Mouse (Mus musculus) midbrain, embryonic 11.5 days (tissue): ENCODE data around the gene Prkag3. TPM values are rescaled to one million over a fixed set of nuclear protein-coding genes. Genes with fewer than 3 reads are reported as not detected.

Experiments used
- ATAC-seq: fragments of 200-750 bp; cut with Nextera tagmentation; 2 replicates; pipeline ENCODE4 v1.8.0; 2017; ENCODE audit warnings: moderate TSS enrichment, moderate library complexity; ENCODE audit not compliant: low FRiP score
- DNase-seq: peaks from one replicate; pipeline ENCODE4 v3.0.0; 2015; ENCODE audit warnings: low spot score; ENCODE audit errors: missing footprints
- H3K27ac ChIP-seq: fragments of 300-500 bp; sonication (generic); 2 replicates; pipeline ENCODE4 v1.5.1; 2014; ENCODE audit warnings: low read depth, low read length
- H3K27me3 ChIP-seq: fragments of 300-500 bp; sonication (generic); 2 replicates; pipeline ENCODE4 v1.6.1; 2014; ENCODE audit warnings: mild to moderate bottlenecking, low read length, moderate library complexity, mixed read lengths; ENCODE audit not compliant: control insufficient read depth, insufficient read depth
- H3K36me3 ChIP-seq: fragments of 300-500 bp; sonication (generic); 2 replicates; pipeline ENCODE4 v1.6.1; 2014; ENCODE audit warnings: mild to moderate bottlenecking, low read length, moderate library complexity, mixed read lengths; ENCODE audit not compliant: control insufficient read depth, insufficient read depth
- H3K4me1 ChIP-seq: fragments of 300-500 bp; sonication (generic); 2 replicates; pipeline ENCODE4 v1.6.1; 2014; ENCODE audit warnings: low read length; ENCODE audit not compliant: control insufficient read depth, insufficient read depth
- H3K4me2 ChIP-seq: fragments of 300-500 bp; sonication (generic); 2 replicates; pipeline ENCODE4 v1.6.1; 2014; ENCODE audit warnings: mild to moderate bottlenecking, moderate library complexity
- H3K4me3 ChIP-seq: fragments of 300-500 bp; sonication (generic); 2 replicates; pipeline ENCODE4 v1.5.1; 2014; ENCODE audit warnings: low read depth, low read length
- H3K9ac ChIP-seq: fragments of 300-500 bp; sonication (generic); 2 replicates; pipeline ENCODE4 v1.6.1; 2014; ENCODE audit warnings: low read length
- H3K9me3 ChIP-seq: fragments of 300-500 bp; sonication (generic); 2 replicates; pipeline ENCODE4 v1.6.1; 2016; ENCODE audit warnings: low read length; ENCODE audit not compliant: control insufficient read depth
- WGBS: fragments of 180-500 bp; shearing (Covaris S2); extraction: QIAGEN DNeasy Blood & Tissue Kit; methylation state at CpG from one replicate; pipeline ENCODE4 v1.1.7; 2014; 5-methylcytosine and 5-hydroxymethylcytosine counted together
- polyA plus RNA-seq: library from polyadenylated mRNA; unstranded; fragments of >200 nt; fragmentation: Nextera tagmentation; extraction: Ambion mirVana; gene quantifications from 2 replicates; pipeline ENCODE4 v1.2.1, GENCODE M21; 2014

Gene Prkag3
- polyA plus RNA-seq, 1 experiment from 2014 or later: not detected

- Histone ChIP-seq H3K9me3 (no peaks in the 10 kb centered on the region), H3K4me2 (peak within 1 kb of the TSS; percentile 74), H3K4me3 (peak within 1 kb of the TSS; percentile 47), H3K4me1 (peaks cover 22% of the 10 kb centered on the region), H3K27ac (no peak within 1 kb of the TSS), H3K36me3 (no peaks in the 10 kb centered on the region), H3K9ac (peak within 1 kb of the TSS; percentile 44; the same call in 1 of the 2 replicates), H3K27me3 (peaks cover 78% of the 10 kb centered on the region)
- no peak for DNase-seq
- WGBS: 0% methylated on average over 4 of the region's 8 CpGs
- ATAC-seq: no peak
Measured at GRCm38 (mm10) chr1:74771845-74771930, 22.7 kb upstream of the Prkag3 start, which contains the start of gene Wnt6. Wnt6 (plus strand) TSS chr1:74771892.

- no peak for DNase-seq
- WGBS: 1% methylated on average over 14 of the region's 26 CpGs
- no peak overlapping the region for H3K9ac ChIP-seq
Measured at GRCm38 (mm10) chr1:74771467-74771844, 22.4 kb upstream of the Prkag3 start.

GRCm38 (mm10) chr1:74770727-74771466 is 21.9 kb upstream of the Prkag3 start:
- no peaks in the 10 kb centered on the region for H3K36me3 ChIP-seq
- no peaks in the 10 kb centered on the region for H3K9me3 ChIP-seq
- ATAC-seq (no peak), DNase-seq (peak; percentile 95)
- no peak overlapping the region for H3K9ac ChIP-seq
- under 1% methylated on average over 35 of the region's 35 CpGs for WGBS
- H3K27ac ChIP-seq: no peak overlapping the region
- H3K27me3 ChIP-seq: peaks cover 75% of the 10 kb centered on the region
- H3K4me1 ChIP-seq: peaks cover 22% of the 10 kb centered on the region
- H3K4me3 ChIP-seq: peak overlapping the region; percentile 47
- H3K4me2 ChIP-seq: peak overlapping the region; percentile 74

More at GRCm38 (mm10) chr1:74771467-74771844, 22.4 kb upstream of the Prkag3 start:
- ATAC-seq: no peak
- H3K4me3 ChIP-seq: peak overlapping the region; percentile 47
- no peak overlapping the region for H3K27ac ChIP-seq
- no peaks in the 10 kb centered on the region for H3K9me3 ChIP-seq
- no peaks in the 10 kb centered on the region for H3K36me3 ChIP-seq
- H3K27me3 ChIP-seq: peaks cover 76% of the 10 kb centered on the region
- peak overlapping the region; percentile 74 for H3K4me2 ChIP-seq
- peaks cover 22% of the 10 kb centered on the region for H3K4me1 ChIP-seq

- DNase-seq: peak; percentile 93
- no peak overlapping the region for H3K4me2 ChIP-seq
- no peak for ATAC-seq
- no peaks in the 10 kb centered on the region for H3K36me3 ChIP-seq
- 5% methylated on average over 6 of the region's 6 CpGs for WGBS
- H3K27ac ChIP-seq: no peak overlapping the region
- H3K4me3 ChIP-seq: no peak overlapping the region
- H3K4me1 ChIP-seq: no peaks in the 10 kb centered on the region
- H3K9me3 ChIP-seq: no peaks in the 10 kb centered on the region
- H3K27me3 ChIP-seq: peaks cover 6% of the 10 kb centered on the region
- H3K9ac ChIP-seq: no peak overlapping the region
Measured at GRCm38 (mm10) chr1:74763081-74763480, 14.1 kb upstream of the Prkag3 start.

- H3K4me1 ChIP-seq: no peaks in the 10 kb centered on the region
- H3K4me3 ChIP-seq: no peak overlapping the region
- H3K27ac ChIP-seq: no peak overlapping the region
- ATAC-seq: 0 out of 2 replicates have a peak, but pooled peaks have one; percentile 19
- no peak overlapping the region for H3K9ac ChIP-seq
- no peaks in the 10 kb centered on the region for H3K9me3 ChIP-seq
- no peak overlapping the region for H3K4me2 ChIP-seq
- H3K36me3 ChIP-seq: no peaks in the 10 kb centered on the region
- no peaks in the 10 kb centered on the region; the same call in 1 of the 2 replicates for H3K27me3 ChIP-seq
- WGBS: 29% methylated on average over 4 of the region's 4 CpGs
- peak; percentile 86 for DNase-seq
Measured at GRCm38 (mm10) chr1:74759773-74760172, 10.8 kb upstream of the Prkag3 start.

GRCm38 (mm10) chr1:74754175-74754785 is 5.3 kb upstream of the Prkag3 start:
- no peaks in the 10 kb centered on the region for H3K36me3 ChIP-seq
- no peak overlapping the region for H3K27ac ChIP-seq
- H3K4me1 ChIP-seq: no peaks in the 10 kb centered on the region
- DNase-seq (no peak), ATAC-seq (no peak)
- no peak overlapping the region for H3K9ac ChIP-seq
- H3K9me3 ChIP-seq: no peaks in the 10 kb centered on the region
- H3K4me3 ChIP-seq: no peak overlapping the region
- H3K4me2 ChIP-seq: no peak overlapping the region
- WGBS: 68% methylated on average over 5 of the region's 5 CpGs
- H3K27me3 ChIP-seq: no peaks in the 10 kb centered on the region

- no peak for ATAC-seq
- WGBS: 90% methylated on average over 8 of the region's 8 CpGs
- no peak overlapping the region for H3K4me2 ChIP-seq
- no peaks in the 10 kb centered on the region for H3K27me3 ChIP-seq
- no peak overlapping the region for H3K27ac ChIP-seq
- H3K9me3 ChIP-seq: no peaks in the 10 kb centered on the region
- H3K4me1 ChIP-seq: no peaks in the 10 kb centered on the region
- no peak overlapping the region for H3K4me3 ChIP-seq
- H3K36me3 ChIP-seq: no peaks in the 10 kb centered on the region
- DNase-seq: no peak
- H3K9ac ChIP-seq: no peak overlapping the region
Measured at GRCm38 (mm10) chr1:74753266-74753974, 4.4 kb upstream of the Prkag3 start.

GRCm38 (mm10) chr1:74752833-74753232 is 3.8 kb upstream of the Prkag3 start:
- Histone ChIP-seq H3K4me3 (no peak overlapping the region), H3K9ac (no peak overlapping the region), H3K27ac (no peak overlapping the region), H3K9me3 (no peaks in the 10 kb centered on the region), H3K4me2 (no peak overlapping the region), H3K4me1 (no peaks in the 10 kb centered on the region), H3K36me3 (no peaks in the 10 kb centered on the region), H3K27me3 (no peaks in the 10 kb centered on the region; the same call in 1 of the 2 replicates)
- 94% methylated on average over 3 of the region's 3 CpGs for WGBS
- no peak for ATAC-seq
- DNase-seq: no peak

- Histone ChIP-seq H3K27me3 (peaks cover 2% of the 10 kb centered on the region; the same call in 1 of the 2 replicates), H3K4me2 (no peak overlapping the region), H3K4me3 (no peak overlapping the region), H3K36me3 (no peaks in the 10 kb centered on the region), H3K9me3 (no peaks in the 10 kb centered on the region), H3K9ac (no peak overlapping the region), H3K4me1 (no peaks in the 10 kb centered on the region), H3K27ac (no peak overlapping the region)
- DNase-seq (no peak), ATAC-seq (no peak)
- WGBS: 88% methylated on average over 8 of the region's 8 CpGs
Measured at GRCm38 (mm10) chr1:74752150-74752549, 3.1 kb upstream of the Prkag3 start.
